In the genomic region with DNA sequence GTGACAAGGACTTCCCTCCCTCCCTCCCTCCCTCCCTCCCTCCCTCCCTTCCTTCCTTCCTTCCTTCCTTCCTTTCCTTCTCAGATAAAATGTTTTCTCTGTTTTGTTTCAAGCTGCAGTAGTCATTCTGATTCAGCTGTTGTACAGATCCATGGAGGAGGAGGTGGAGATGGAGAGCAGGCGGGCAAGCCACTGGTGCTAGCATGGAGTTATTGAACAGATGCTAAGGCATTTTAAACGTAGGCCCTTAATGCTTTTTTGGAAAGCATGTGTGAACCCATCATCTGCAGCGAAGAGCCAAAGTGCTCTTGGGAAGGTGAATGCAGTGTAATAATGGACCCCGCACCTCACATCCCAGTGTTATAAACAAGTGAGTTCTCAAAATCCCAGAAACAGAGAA, we compare ENCODE assay signal across 28 mouse cellular contexts.
DNase-seq lines count a peak whose midpoint lies in the region; ATAC-seq and TF ChIP-seq lines count a peak whose summit lies in the region.
"Had no signal": no experiment of that assay in that cellular context is flagged by ENCODE, and none has a peak within 500 bp of the region (broad histone marks: within the 10 kb centered on the region; RNA-seq: fewer than 3 reads in every experiment).

No protein-coding gene starts in this region.

- intact Hi-C loops in left cerebral cortex, adult 2 months (cut with DNase I) = no loop called here
- intact Hi-C loops in left cerebral cortex, postnatal 14 days (cut with DNase I) = no loop called here

- ATAC-seq in frontal cortex, adult (ENCODE audit: low TSS enrichment) = peak; percentile 76
- ATAC-seq: activated CD4-positive, CD25-positive, alpha-beta regulatory T cell, adult 4 months; CD4-positive, CD25-positive, alpha-beta regulatory T cell, adult 4 months; forebrain, embryonic 14.5 days; Patski had no signal

- TF ChIP-seq CTCF in left cerebral cortex, adult 2 months (IDR thresholded peaks at IDR 0.05) = no peak

- H3K4me3 ChIP-seq in left cerebral cortex, adult 2 months = no peak overlapping the region
- H3K4me3 ChIP-seq: embryonic facial prominence, embryonic 13.5 days; embryonic facial prominence, embryonic 15.5 days; erythroblast, embryonic 14.5 days; forebrain, embryonic 10.5 days; forebrain, embryonic 12.5 days had no signal

- H3K27ac ChIP-seq in left cerebral cortex, adult 2 months = 0 out of 2 replicates have a peak overlapping the region, but pooled peaks have one; percentile 2
- H3K27ac ChIP-seq: embryonic facial prominence, embryonic 13.5 days; embryonic facial prominence, embryonic 15.5 days; forebrain, embryonic 10.5 days; forebrain, embryonic 12.5 days had no signal

- no peak for DNase-seq in frontal cortex, postnatal 25 days (ENCODE audit: low spot score in 2 of 2)
- peak; percentile 27 to 33 for DNase-seq in frontal cortex, postnatal 36 days (ENCODE audit: low spot score in 2 of 2)
- DNase-seq in frontal cortex, postnatal 10 days (ENCODE audit: low spot score in 2 of 2) = no peak
- DNase-seq in left cerebral cortex, adult 2 months (ENCODE audit: extremely low spot score in 1 of 2, low spot score in 2 of 2) = no peak
- no peak for DNase-seq in left cerebral cortex, postnatal 14 days (ENCODE audit: low spot score in 2 of 2)
- DNase-seq in right cerebral cortex, adult 2 months (ENCODE audit: low spot score in 2 of 2) = peak; percentile 36 to 40
- DNase-seq in right cerebral cortex, postnatal 25 days = no peak
- DNase-seq: adrenal gland, adult 8-10 months; adrenal gland, postnatal 14 days; adrenal gland, postnatal 36 days; B cell, adult 2 months; cerebellum, adult 11 months; cerebellum, adult 18-20 months; cerebellum, adult 8-10 months; cerebellum, adult 9-11 months; cerebellum, postnatal 14 days; cerebellum, postnatal 36 days; embryo, embryonic 11 days had no signal

Comparison
In these comparisons a context has a peak if more than half of its experiments do, and no peak if none do; other contexts are left out.
1. DNase-seq: peak in frontal cortex, postnatal 36 days (2 of 2) and right cerebral cortex, adult 2 months (2 of 2); none in frontal cortex, postnatal 25 days (0 of 2), frontal cortex, postnatal 10 days (0 of 2), left cerebral cortex, adult 2 months (0 of 2), left cerebral cortex, postnatal 14 days (0 of 2) and right cerebral cortex, postnatal 25 days (single experiment).